Mouse (Mus musculus) neutrophil, adult 5-6 weeks (primary cell): Measurements from ENCODE around the gene Gm21904. TPM values are rescaled to one million over a fixed set of nuclear protein-coding genes. Genes with fewer than 3 reads are reported as not detected.
"Not testable (repeated sequence)": the region's sequence is repeated elsewhere in the genome, so short reads cannot be mapped to it uniquely, and the experiment has no call there.

ENCODE experiments used
- ATAC-seq: fragments of 151-379, 151-347 bp; 2 replicates; pipeline ENCODE4 v1.8.0; 2017; ENCODE audit warnings: mild to moderate bottlenecking, moderate TSS enrichment; ENCODE audit not compliant: insufficient number of reproducible peaks, poor library complexity, low FRiP score, severe bottlenecking; ENCODE audit errors: extremely low read depth
- total RNA-seq: library from RNA; stranded (forward); fragments of 200-1000 nt; gene quantifications from 2 replicates; pipeline ENCODE4 v1.2.3, GENCODE M21; 2017

The Gm21904 gene
- total RNA-seq = not detected in 2 replicates

GRCm38 (mm10) chrY:17846166-17846565 is at the start of gene Gm21904:
Gm21904 (minus strand) TSS chrY:17846266.
- not testable (repeated sequence) for ATAC-seq

GRCm38 (mm10) chrY:17874441-17874840 is 28.4 kb upstream of the Gm21904 start, which contains the start of the genes Gm20772 and Gm20831:
Gm20772 (plus strand) TSS chrY:17874741.
Gm20831 (plus strand) TSS chrY:17874741.
- not testable (repeated sequence) for ATAC-seq

Other genes starting within 250 kb of the Gm21904 start
- not detected in 2 replicates for gene Gm20772, start 28.5 kb upstream of the Gm21904 start, total RNA-seq
- gene Gm20831, start 28.5 kb upstream of the Gm21904 start, total RNA-seq = not detected in 2 replicates
- gene Srsy, start 91.1 kb upstream of the Gm21904 start, total RNA-seq = not detected in 2 replicates
- gene Gm21764, start 215.5 kb upstream of the Gm21904 start, total RNA-seq = not detected in 2 replicates
- gene Ssty1, start 242.8 kb upstream of the Gm21904 start, total RNA-seq = not detected in 2 replicates